Mouse (Mus musculus) cerebellum, adult 2 months (tissue): ENCODE measurements around the gene Maml3.

Source experiments
- CTCF ChIP-seq: fragments of 200-500 bp; IDR thresholded peaks from 2 replicates; pipeline ENCODE4 v1.5.1; 2011; ENCODE audit warnings: low read depth, mild to moderate bottlenecking, control low read depth, low read length, moderate library complexity, borderline replicate concordance; ENCODE audit not compliant: insufficient read depth
- POLR2A ChIP-seq: fragments of 200-500 bp; IDR thresholded peaks from 2 replicates; pipeline ENCODE4 v1.6.1; 2011; ENCODE audit warnings: low read length, control low read depth, borderline replicate concordance; ENCODE audit not compliant: insufficient read depth

DNA sequence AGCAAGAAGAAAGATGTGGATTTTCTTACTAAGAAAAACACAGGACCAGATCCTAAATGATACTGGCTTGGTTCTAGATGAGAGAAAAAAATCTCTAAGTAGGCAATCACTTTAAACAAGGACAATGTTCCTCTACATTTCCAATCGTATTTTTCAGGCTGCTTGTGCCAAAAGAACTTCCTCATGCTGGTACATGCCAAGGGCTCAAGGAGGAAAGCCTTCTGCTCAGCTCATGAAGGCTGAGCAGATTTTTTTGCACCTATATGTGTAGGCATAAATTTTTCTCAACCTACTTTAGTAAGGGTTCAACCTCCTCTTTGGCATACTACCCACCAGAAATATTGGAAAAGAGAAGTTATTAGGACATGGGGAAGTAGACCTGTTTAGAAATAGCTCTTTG, 384.9 kb downstream of the Maml3 start:
- TF ChIP-seq POLR2A (no peak), CTCF (no peak)
